In genomic region chr1:74927621-74928296, GRCm38 (mm10) we compare ENCODE assay signal across 25 mouse cellular contexts. TPM values are rescaled to one million over a fixed set of nuclear protein-coding genes. Genes with fewer than 3 reads are reported as not detected.
DNase-seq lines count a peak whose midpoint lies in the region; ATAC-seq and TF ChIP-seq lines count a peak whose summit lies in the region.
"Had no signal": no experiment of that assay in that cellular context is flagged by ENCODE, and none has a peak within 500 bp of the region (broad histone marks: within the 10 kb centered on the region; RNA-seq: fewer than 3 reads in every experiment).

No protein-coding gene starts in this region.

- H3K27me3 ChIP-seq in kidney, adult 2 months (replicated peaks; ENCODE audit: control insufficient read depth, insufficient read depth, low read length) = no peaks in the 10 kb centered on the region
- peaks cover 6% of the 10 kb centered on the region; the same call in 1 of the 2 replicates for H3K27me3 ChIP-seq in kidney, embryonic 14.5 days (ENCODE audit: control insufficient read depth, insufficient read depth, low read length)
- no peaks in the 10 kb centered on the region for H3K27me3 ChIP-seq in midbrain, embryonic 11.5 days (ENCODE audit: control insufficient read depth, insufficient read depth, low read length)
- H3K27me3 ChIP-seq in midbrain, embryonic 14.5 days (ENCODE audit: control insufficient read depth, insufficient read depth, low read length) = no peaks in the 10 kb centered on the region
- H3K27me3 ChIP-seq in intestine, embryonic 15.5 days (replicated peaks) = no peaks in the 10 kb centered on the region; the same call in 1 of the 2 replicates

- no peak overlapping the region for H3K9ac ChIP-seq in kidney, embryonic 14.5 days (ENCODE audit: low read depth, low read length)
- H3K9ac ChIP-seq in midbrain, embryonic 11.5 days (ENCODE audit: low read length) = no peak overlapping the region
- H3K9ac ChIP-seq in midbrain, embryonic 14.5 days (replicated peaks; ENCODE audit: low read length) = no peak overlapping the region
- H3K9ac ChIP-seq in intestine, embryonic 15.5 days = no peak overlapping the region
- H3K9ac ChIP-seq: forebrain, embryonic 13.5 days; hindbrain, embryonic 12.5 days; hindbrain, embryonic 15.5 days had no signal

- H3K36me3 ChIP-seq in kidney, adult 2 months (ENCODE audit: control insufficient read depth, insufficient read depth, low read length) = no peaks in the 10 kb centered on the region
- no peaks in the 10 kb centered on the region for H3K36me3 ChIP-seq in kidney, embryonic 14.5 days (ENCODE audit: control insufficient read depth, insufficient read depth, low read length)
- no peaks in the 10 kb centered on the region for H3K36me3 ChIP-seq in midbrain, embryonic 11.5 days (ENCODE audit: control insufficient read depth, insufficient read depth, low read length)
- no peaks in the 10 kb centered on the region for H3K36me3 ChIP-seq in midbrain, embryonic 14.5 days (ENCODE audit: control insufficient read depth, insufficient read depth, low read length)
- no peaks in the 10 kb centered on the region for H3K36me3 ChIP-seq in intestine, embryonic 15.5 days
- H3K36me3 ChIP-seq: forebrain, embryonic 10.5 days; hindbrain, embryonic 12.5 days; hindbrain, embryonic 15.5 days had no signal

- ATAC-seq in kidney, embryonic 14.5 days (ENCODE audit: low FRiP score, low TSS enrichment) = no peak
- ATAC-seq in midbrain, embryonic 11.5 days (ENCODE audit: low FRiP score) = no peak
- ATAC-seq in midbrain, embryonic 14.5 days (ENCODE audit: low FRiP score, low TSS enrichment) = no peak
- ATAC-seq in intestine, embryonic 15.5 days = peak; percentile 73
- ATAC-seq: activated CD4-positive, CD25-positive, alpha-beta regulatory T cell, adult 4 months; forebrain, embryonic 13.5 days; forebrain, embryonic 16.5 days had no signal

- H3K4me3 ChIP-seq in kidney, adult 2 months (ENCODE audit: insufficient read depth, low read depth, low read length) = no peak overlapping the region
- no peak overlapping the region for H3K4me3 ChIP-seq in kidney, embryonic 14.5 days (ENCODE audit: low read length)
- no peak overlapping the region for H3K4me3 ChIP-seq in midbrain, embryonic 11.5 days (ENCODE audit: low read depth, low read length)
- no peak overlapping the region for H3K4me3 ChIP-seq in midbrain, embryonic 14.5 days (replicated peaks; ENCODE audit: low read depth, low read length)
- H3K4me3 ChIP-seq in intestine, embryonic 15.5 days (replicated peaks) = no peak overlapping the region
- H3K4me3 ChIP-seq: forebrain, embryonic 10.5 days; forebrain, embryonic 13.5 days; gastrocnemius, adult 2 months; hindbrain, embryonic 12.5 days; hindbrain, embryonic 15.5 days had no signal

- 73% methylated on average over 9 of the region's 9 CpGs for WGBS in kidney, adult 2 months
- WGBS in kidney, embryonic 14.5 days = 74% methylated on average over 9 of the region's 9 CpGs
- WGBS in midbrain, embryonic 11.5 days = 87% methylated on average over 9 of the region's 9 CpGs
- WGBS in midbrain, embryonic 14.5 days = 82% methylated on average over 9 of the region's 9 CpGs
- 71% methylated on average over 9 of the region's 9 CpGs for WGBS in intestine, embryonic 15.5 days

- DNase-seq in kidney, adult 2 months = peak; percentile 40
- peak; percentile 39 for DNase-seq in midbrain, embryonic 11.5 days (ENCODE audit: low spot score, missing footprints)
- DNase-seq in midbrain, embryonic 14.5 days = no peak
- no peak for DNase-seq in frontal cortex, adult 2 months (ENCODE audit: extremely low spot score in 1 of 2, low spot score in 1 of 2)
- DNase-seq: adrenal gland, adult 8-10 months; adrenal gland, postnatal 25 days; cerebellum, adult 11-12 months; cerebellum, adult 8-10 months; cerebellum, postnatal 10 days; cerebellum, postnatal 36 days; gastrocnemius, adult 2 months; gastrocnemius, postnatal 14 days had no signal

- H3K4me1 ChIP-seq in kidney, adult 2 months (ENCODE audit: control insufficient read depth, insufficient read depth, low read length) = 0 out of 2 replicates have a peak, but pooled peaks cover 2% of the 10 kb centered on the region
- H3K4me1 ChIP-seq in kidney, embryonic 14.5 days (ENCODE audit: control insufficient read depth, insufficient read depth, low read length) = no peaks in the 10 kb centered on the region
- no peaks in the 10 kb centered on the region for H3K4me1 ChIP-seq in midbrain, embryonic 11.5 days (ENCODE audit: control insufficient read depth, insufficient read depth, low read length)
- H3K4me1 ChIP-seq in midbrain, embryonic 14.5 days (ENCODE audit: control insufficient read depth, insufficient read depth, low read length) = no peaks in the 10 kb centered on the region
- H3K4me1 ChIP-seq in intestine, embryonic 15.5 days (replicated peaks) = 0 out of 2 replicates have a peak, but pooled peaks cover 4% of the 10 kb centered on the region
- H3K4me1 ChIP-seq: forebrain, embryonic 10.5 days; forebrain, embryonic 13.5 days; hindbrain, embryonic 12.5 days; hindbrain, embryonic 15.5 days had no signal

- no peaks in the 10 kb centered on the region for H3K9me3 ChIP-seq in kidney, embryonic 14.5 days (ENCODE audit: control insufficient read depth, low read length)
- H3K9me3 ChIP-seq in midbrain, embryonic 11.5 days (ENCODE audit: control insufficient read depth, low read length) = no peaks in the 10 kb centered on the region
- no peaks in the 10 kb centered on the region for H3K9me3 ChIP-seq in midbrain, embryonic 14.5 days (ENCODE audit: control insufficient read depth, low read length)
- no peaks in the 10 kb centered on the region for H3K9me3 ChIP-seq in intestine, embryonic 15.5 days
- H3K9me3 ChIP-seq: forebrain, embryonic 10.5 days; forebrain, embryonic 13.5 days; hindbrain, embryonic 12.5 days; hindbrain, embryonic 15.5 days had no signal

- no peak for TF ChIP-seq CTCF in kidney, adult 2 months (conservative IDR thresholded peaks at IDR 0.05; ENCODE audit: insufficient read depth, insufficient read length, low read depth, low read length)

- H3K27ac ChIP-seq in kidney, adult 2 months (ENCODE audit: insufficient read depth, low read depth, low read length) = no peak overlapping the region
- H3K27ac ChIP-seq in kidney, embryonic 14.5 days (ENCODE audit: low read depth, low read length) = no peak overlapping the region
- no peak overlapping the region for H3K27ac ChIP-seq in midbrain, embryonic 11.5 days (ENCODE audit: low read depth, low read length)
- no peak overlapping the region for H3K27ac ChIP-seq in midbrain, embryonic 14.5 days (replicated peaks; ENCODE audit: low read depth, low read length)
- H3K27ac ChIP-seq in intestine, embryonic 15.5 days = no peak overlapping the region
- H3K27ac ChIP-seq: forebrain, embryonic 10.5 days; forebrain, embryonic 13.5 days; gastrocnemius, adult 2 months; hindbrain, embryonic 12.5 days; hindbrain, embryonic 15.5 days had no signal

- H3K4me2 ChIP-seq in kidney, embryonic 14.5 days (replicated peaks; ENCODE audit: low read depth, low read length) = no peak overlapping the region
- H3K4me2 ChIP-seq in midbrain, embryonic 11.5 days = no peak overlapping the region
- H3K4me2 ChIP-seq in midbrain, embryonic 14.5 days (ENCODE audit: low read length) = no peak overlapping the region
- H3K4me2 ChIP-seq in intestine, embryonic 15.5 days (replicated peaks) = no peak overlapping the region
- H3K4me2 ChIP-seq: forebrain, embryonic 13.5 days; heart, embryonic 11.5 days; hindbrain, embryonic 12.5 days; hindbrain, embryonic 15.5 days had no signal

- TF ChIP-seq POLR2A in kidney, adult 2 months (IDR thresholded peaks at IDR 0.05; ENCODE audit: low read depth, low read length) = no peak

RNA-seq across cellular contexts. Expression of gene Cfap65, which starts 7.6 kb away (rescaled TPM):
- polyA plus RNA-seq in kidney, adult 2 months (2012; rRNA removed) = 1.6 and 2.4 TPM in 2 replicates
- not detected in 2 replicates for polyA plus RNA-seq in kidney, embryonic 14.5 days (2014; fragmentation: Nextera tagmentation; extraction: Ambion mirVana)
- polyA plus RNA-seq in midbrain, embryonic 11.5 days (2014; fragmentation: Nextera tagmentation; extraction: Ambion mirVana) = 0.03 and 0.04 TPM in 2 replicates
- 0.13 and 0.34 TPM in 2 replicates for polyA plus RNA-seq in midbrain, embryonic 14.5 days (2014; fragmentation: Nextera tagmentation; extraction: Ambion mirVana)
- 0.08 and 0.19 TPM in 2 replicates for polyA plus RNA-seq in intestine, embryonic 15.5 days (2015; fragmentation: Nextera tagmentation; extraction: Ambion mirVana)
- 7.0 and 7.3 TPM in 2 replicates for polyA plus RNA-seq in frontal cortex, adult 2 months (2012; rRNA removed)
- polyA plus RNA-seq: embryonic facial prominence, embryonic 11.5 days; heart, embryonic 11.5 days; heart, embryonic 14.5 days; heart, postnatal 0 days had no signal

RNA-seq across cellular contexts. Expression of gene Ihh, which starts 23.7 kb away (rescaled TPM):
- 30.3 and 43.5 TPM in 2 replicates for polyA plus RNA-seq in kidney, adult 2 months (2012; rRNA removed)
- polyA plus RNA-seq in kidney, embryonic 14.5 days (2014; fragmentation: Nextera tagmentation; extraction: Ambion mirVana) = 0.43 and 0.84 TPM in 2 replicates
- polyA plus RNA-seq in midbrain, embryonic 11.5 days (2014; fragmentation: Nextera tagmentation; extraction: Ambion mirVana) = 0.22 TPM in 1 of 2 replicates, not detected in the other
- polyA plus RNA-seq in midbrain, embryonic 14.5 days (2014; fragmentation: Nextera tagmentation; extraction: Ambion mirVana) = 0.16 TPM in 1 of 2 replicates, not detected in the other
- polyA plus RNA-seq in intestine, embryonic 15.5 days (2015; fragmentation: Nextera tagmentation; extraction: Ambion mirVana) = 29.1 and 30.9 TPM in 2 replicates
- 0.24 and 0.32 TPM in 2 replicates for polyA plus RNA-seq in frontal cortex, adult 2 months (2012; rRNA removed)
- polyA plus RNA-seq: activated CD4-positive, CD25-positive, alpha-beta regulatory T cell, adult 4 months; embryonic facial prominence, embryonic 11.5 days; forebrain, embryonic 10.5 days had no signal

RNA-seq across cellular contexts. Expression of gene Cryba2, which starts 34.8 kb away (rescaled TPM):
- not detected in 2 replicates for polyA plus RNA-seq in kidney, adult 2 months (2012; rRNA removed)
- not detected in 2 replicates for polyA plus RNA-seq in kidney, embryonic 14.5 days (2014; fragmentation: Nextera tagmentation; extraction: Ambion mirVana)
- 0.19 TPM in 1 of 2 replicates, not detected in the other for polyA plus RNA-seq in midbrain, embryonic 11.5 days (2014; fragmentation: Nextera tagmentation; extraction: Ambion mirVana)
- polyA plus RNA-seq in midbrain, embryonic 14.5 days (2014; fragmentation: Nextera tagmentation; extraction: Ambion mirVana) = 0.77 TPM in 1 of 2 replicates, not detected in the other
- polyA plus RNA-seq in intestine, embryonic 15.5 days (2015; fragmentation: Nextera tagmentation; extraction: Ambion mirVana) = 1.7 and 3.0 TPM in 2 replicates
- polyA plus RNA-seq in frontal cortex, adult 2 months (2012; rRNA removed) = 0.36 and 0.48 TPM in 2 replicates
- polyA plus RNA-seq: activated CD4-positive, CD25-positive, alpha-beta regulatory T cell, adult 4 months; embryonic facial prominence, embryonic 14.5 days; forebrain, embryonic 10.5 days; forebrain, embryonic 13.5 days; forebrain, embryonic 16.5 days; heart, embryonic 11.5 days; heart, embryonic 14.5 days; heart, postnatal 0 days had no signal

RNA-seq across cellular contexts. Expression of gene Fev, which starts 42.5 kb away (rescaled TPM):
- not detected in 2 replicates for polyA plus RNA-seq in kidney, adult 2 months (2012; rRNA removed)
- 0.47 and 2.1 TPM in 2 replicates for polyA plus RNA-seq in kidney, embryonic 14.5 days (2014; fragmentation: Nextera tagmentation; extraction: Ambion mirVana)
- polyA plus RNA-seq in midbrain, embryonic 11.5 days (2014; fragmentation: Nextera tagmentation; extraction: Ambion mirVana) = 0.41 and 0.69 TPM in 2 replicates
- polyA plus RNA-seq in midbrain, embryonic 14.5 days (2014; fragmentation: Nextera tagmentation; extraction: Ambion mirVana) = 3.0 and 3.3 TPM in 2 replicates
- polyA plus RNA-seq in intestine, embryonic 15.5 days (2015; fragmentation: Nextera tagmentation; extraction: Ambion mirVana) = 2.2 and 2.9 TPM in 2 replicates
- polyA plus RNA-seq in frontal cortex, adult 2 months (2012; rRNA removed) = not detected in 2 replicates
- polyA plus RNA-seq: activated CD4-positive, CD25-positive, alpha-beta regulatory T cell, adult 4 months; embryonic facial prominence, embryonic 14.5 days; forebrain, embryonic 10.5 days; forebrain, embryonic 13.5 days; forebrain, embryonic 16.5 days had no signal

Comparison
In these comparisons a context has a peak if more than half of its experiments do, and no peak if none do; other contexts are left out.
1. DNase-seq: peak in kidney, adult 2 months (single experiment) and midbrain, embryonic 11.5 days (single experiment); none in midbrain, embryonic 14.5 days (single experiment) and frontal cortex, adult 2 months (0 of 2).
2. RNA of gene Ihh, which starts 23.7 kb away (polyA plus RNA-seq): 29.1 to 30.9 TPM in intestine, embryonic 15.5 days and 30.3 to 43.5 TPM in kidney, adult 2 months; 0.43 to 0.84 TPM in kidney, embryonic 14.5 days, 0.24 to 0.32 TPM in frontal cortex, adult 2 months, 0.22 TPM in midbrain, embryonic 11.5 days and 0.16 TPM in midbrain, embryonic 14.5 days; every median in the first group is over 10 times any median in the second.